Comparison of ENCODE assay signal across 15 mouse cellular contexts in genomic region chr14:95865676-95866416, GRCm38 (mm10). TPM values are rescaled to one million over a fixed set of nuclear protein-coding genes. Genes with fewer than 3 reads are reported as not detected.
A peak's percentile ranks its signal among the peaks of the same experiment; 100 is the strongest.
DNase-seq lines count a peak whose midpoint lies in the region; ATAC-seq and TF ChIP-seq lines count a peak whose summit lies in the region.
"Had no signal": no experiment of that assay in that cellular context is flagged by ENCODE, and none has a peak within 500 bp of the region (broad histone marks: within the 10 kb centered on the region; RNA-seq: fewer than 3 reads in every experiment).

No protein-coding gene starts in this region.

- H3K27ac ChIP-seq in cerebellum, adult 2 months (ENCODE audit: insufficient read depth, low read length): no peak overlapping the region
- no peak overlapping the region for H3K27ac ChIP-seq in forebrain, embryonic 16.5 days (ENCODE audit: low read length)
- H3K27ac ChIP-seq in neural tube, embryonic 12.5 days: no peak overlapping the region
- H3K27ac ChIP-seq: limb, embryonic 15.5 days had no signal

- no peak for TF ChIP-seq CTCF in cerebellum, adult 2 months (IDR thresholded peaks at IDR 0.05; ENCODE audit: borderline replicate concordance, insufficient read depth, low read depth, low read length)
- no peak for TF ChIP-seq CTCF in brain, embryonic 14.5 days (IDR thresholded peaks at IDR 0.05; ENCODE audit: borderline replicate concordance, extremely low read depth, insufficient read depth, insufficient read length)

- no peaks in the 10 kb centered on the region for H3K36me3 ChIP-seq in forebrain, embryonic 16.5 days (ENCODE audit: control insufficient read depth, insufficient read depth)
- H3K36me3 ChIP-seq in neural tube, embryonic 12.5 days: no peaks in the 10 kb centered on the region
- H3K36me3 ChIP-seq: limb, embryonic 15.5 days had no signal

- peaks cover 4% of the 10 kb centered on the region; the same call in 1 of the 2 replicates for H3K4me1 ChIP-seq in cerebellum, adult 2 months (ENCODE audit: control insufficient read depth, insufficient read depth, low read length)
- peaks cover 6% of the 10 kb centered on the region; the same call in 1 of the 2 replicates for H3K4me1 ChIP-seq in forebrain, embryonic 16.5 days (replicated peaks; ENCODE audit: control insufficient read depth, insufficient read depth, low read length)
- H3K4me1 ChIP-seq in neural tube, embryonic 12.5 days: no peaks in the 10 kb centered on the region
- H3K4me1 ChIP-seq: limb, embryonic 15.5 days had no signal

- WGBS in cerebellum, adult 2 months: 14% methylated on average over 7 of the region's 7 CpGs
- WGBS in forebrain, embryonic 16.5 days: 22% methylated on average over 7 of the region's 7 CpGs
- 77% methylated on average over 7 of the region's 7 CpGs for WGBS in neural tube, embryonic 12.5 days

- no peak overlapping the region for H3K9ac ChIP-seq in forebrain, embryonic 16.5 days (replicated peaks; ENCODE audit: low read depth, low read length)
- H3K9ac ChIP-seq in neural tube, embryonic 12.5 days: no peak overlapping the region
- H3K9ac ChIP-seq: limb, embryonic 15.5 days; lung, embryonic 14.5 days had no signal

- no peak overlapping the region for H3K4me3 ChIP-seq in cerebellum, adult 2 months (replicated peaks; ENCODE audit: insufficient read depth, low read depth, low read length)
- H3K4me3 ChIP-seq in forebrain, embryonic 16.5 days (replicated peaks; ENCODE audit: low read length): no peak overlapping the region
- no peak overlapping the region for H3K4me3 ChIP-seq in neural tube, embryonic 12.5 days
- H3K4me3 ChIP-seq: limb, embryonic 15.5 days had no signal

- no peaks in the 10 kb centered on the region for H3K27me3 ChIP-seq in cerebellum, adult 2 months (ENCODE audit: control insufficient read depth, insufficient read depth, low read length)
- H3K27me3 ChIP-seq in forebrain, embryonic 16.5 days (replicated peaks; ENCODE audit: control insufficient read depth, insufficient read depth, low read length): no peaks in the 10 kb centered on the region
- H3K27me3 ChIP-seq in neural tube, embryonic 12.5 days (replicated peaks): no peaks in the 10 kb centered on the region
- H3K27me3 ChIP-seq: limb, embryonic 15.5 days had no signal

- no peak for TF ChIP-seq POLR2A in cerebellum, adult 2 months (IDR thresholded peaks at IDR 0.05; ENCODE audit: borderline replicate concordance, insufficient read depth, low read length)
- no peak for TF ChIP-seq POLR2A in brain, embryonic 14.5 days (IDR thresholded peaks at IDR 0.05; ENCODE audit: borderline replicate concordance, extremely low read depth, insufficient read depth, insufficient read length, poor library complexity, severe bottlenecking)

- peak; percentile 29 to 69 for DNase-seq in cerebellum, adult 2 months
- no peak for DNase-seq in cerebellum, adult 18-20 months
- DNase-seq in brain, embryonic 14.5 days (ENCODE audit: low read depth): peak; percentile 89
- no peak for DNase-seq in lung, postnatal 4 days
- no peak for DNase-seq in adrenal gland, adult 2 months
- DNase-seq: embryo, embryonic 11 days; heart, postnatal 4 days; kidney, adult 9 months; lung, embryonic 14.5 days had no signal

- no peak overlapping the region for H3K4me2 ChIP-seq in forebrain, embryonic 16.5 days (ENCODE audit: low read length)
- no peak overlapping the region for H3K4me2 ChIP-seq in neural tube, embryonic 12.5 days (replicated peaks)
- H3K4me2 ChIP-seq: limb, embryonic 15.5 days; lung, embryonic 14.5 days had no signal

- ATAC-seq in forebrain, embryonic 16.5 days: peak; percentile 96
- peak; percentile 41; the same call in 1 of the 2 replicates for ATAC-seq in neural tube, embryonic 12.5 days (ENCODE audit: low FRiP score, low read depth)
- ATAC-seq in granulocyte monocyte progenitor cell, adult 5-6 weeks (replicated peaks; ENCODE audit: poor library complexity, severe bottlenecking): no peak

- no peaks in the 10 kb centered on the region for H3K9me3 ChIP-seq in forebrain, embryonic 16.5 days (ENCODE audit: control insufficient read depth, low read length)
- H3K9me3 ChIP-seq in neural tube, embryonic 12.5 days: no peaks in the 10 kb centered on the region
- H3K9me3 ChIP-seq: limb, embryonic 15.5 days had no signal

RNA-seq across cellular contexts. Expression of gene 4921530L21Rik, which starts 15.2 kb away (rescaled TPM):
- not detected in 2 replicates for polyA plus RNA-seq in cerebellum, adult 2 months (2012; rRNA removed)
- polyA plus RNA-seq in brain, embryonic 14.5 days (2012; rRNA removed): not detected in 2 replicates
- not detected in 2 replicates for polyA plus RNA-seq in forebrain, embryonic 16.5 days (2015; fragmentation: Nextera tagmentation; extraction: Ambion mirVana)
- not detected in 2 replicates for polyA plus RNA-seq in neural tube, embryonic 12.5 days (2016; fragmentation: Nextera tagmentation; extraction: Ambion mirVana)
- not detected in 2 replicates for total RNA-seq in granulocyte monocyte progenitor cell, adult 5-6 weeks (2014; fragmentation: Nextera tagmentation)
- not detected in 2 replicates for total RNA-seq in granulocyte monocyte progenitor cell, adult 5-6 weeks (2017)
- total RNA-seq in adrenal gland, adult 2 months (2021): not detected
- not detected in 2 replicates for polyA plus RNA-seq in adrenal gland, adult 2 months (2012; rRNA removed)
- total RNA-seq: heart, postnatal 4 days; layer of hippocampus, adult 8-10 months had no signal
- polyA plus RNA-seq: gonadal fat pad, adult 2 months; limb, embryonic 15.5 days; lung, embryonic 14.5 days had no signal

Comparison
In these comparisons a context has a peak if more than half of its experiments do, and no peak if none do; other contexts are left out.
1. DNase-seq: peak in cerebellum, adult 2 months (2 of 2) and brain, embryonic 14.5 days (single experiment); none in cerebellum, adult 18-20 months (0 of 2), lung, postnatal 4 days (0 of 2) and adrenal gland, adult 2 months (single experiment).